Mouse (Mus musculus) heart, adult 2 months (tissue): ENCODE results near the gene Olfr945. TPM values are rescaled to one million over a fixed set of nuclear protein-coding genes. Genes with fewer than 3 reads are reported as not detected.

ENCODE experiments used
- DNase-seq, 2 experiments: peaks; one replicate each; pipeline ENCODE4 v3.0.0; 2021
- H3K27ac ChIP-seq: fragments of 200-600 bp; 2 replicates; pipeline ENCODE4 v1.8.1; 2022
- H3K27me3 ChIP-seq: fragments of 200-500 bp; 2 replicates; pipeline ENCODE4 v1.6.1; 2012; ENCODE audit warnings: mild to moderate bottlenecking, low read length, inconsistent platforms, mixed read lengths; ENCODE audit not compliant: control insufficient read depth, insufficient read depth
- H3K36me3 ChIP-seq: fragments of 200-500 bp; 2 replicates; pipeline ENCODE4 v1.6.1; 2012; ENCODE audit warnings: low read length, inconsistent platforms; ENCODE audit not compliant: control insufficient read depth, insufficient read depth
- H3K4me1 ChIP-seq: fragments of 200-500 bp; 2 replicates; pipeline ENCODE4 v1.6.1; 2011; ENCODE audit warnings: low read length; ENCODE audit not compliant: control insufficient read depth, insufficient read depth
- H3K4me3 ChIP-seq: fragments of 200-600 bp; 2 replicates; pipeline ENCODE4 v1.8.1; 2022
- H3K79me2 ChIP-seq: fragments of 200-500 bp; replicated peaks from 2 replicates; pipeline ENCODE4 v1.6.1; 2012; ENCODE audit warnings: mild to moderate bottlenecking, inconsistent platforms, low read length, moderate library complexity, mixed read lengths; ENCODE audit not compliant: control insufficient read depth, insufficient read depth
- H3K9ac ChIP-seq: fragments of 200-500 bp; 2 replicates; pipeline ENCODE4 v1.6.1; 2012; ENCODE audit warnings: low read depth, mild to moderate bottlenecking, control low read depth, inconsistent platforms, low read length, mixed read lengths
- CTCF ChIP-seq: fragments of 200-600 bp; IDR thresholded peaks from 2 replicates; pipeline ENCODE4 v1.8.1; 2022; ENCODE audit warnings: antibody characterized with exemption, mild to moderate bottlenecking, moderate library complexity
- EP300 ChIP-seq: fragments of 200-500 bp; IDR thresholded peaks from 2 replicates; pipeline ENCODE4 v1.6.1; 2011; ENCODE audit warnings: low read depth, low read length, control low read depth; ENCODE audit not compliant: insufficient read depth
- POLR2A ChIP-seq: fragments of 200-500 bp; IDR thresholded peaks from 2 replicates; pipeline ENCODE4 v1.6.1; 2011; ENCODE audit warnings: mild to moderate bottlenecking, low read depth, low read length, control low read depth; ENCODE audit not compliant: insufficient read depth
- WGBS: fragments of 180-500 bp; shearing (Covaris S2); methylation state at CpG from one replicate; pipeline ENCODE4 v1.1.7; 2018; 5-methylcytosine and 5-hydroxymethylcytosine counted together
- intact Hi-C: fragments of 180-260 bp; cut with DNase I; formaldehyde crosslinking; loops from one replicate; pipeline ENCODE4 v1.15.1; 2025
- long read RNA-seq: library from polyadenylated mRNA; stranded (forward); transcript quantifications from one replicate; pipeline ENCODE4 v2.0.0, GENCODE M21; 2021
- polyA plus RNA-seq: library from polyadenylated mRNA; depleted of rRNA; stranded (reverse); fragments of >200 nt; gene quantifications from 2 replicates; pipeline ENCODE4 v1.2.3, GENCODE M21; 2012; rRNA removed
- total RNA-seq, 2 experiments: library from RNA; stranded (reverse); gene quantifications; 2 replicates each; pipeline ENCODE4 v1.2.3; 2021

Olfr945 gene
- total RNA-seq (not detected), polyA plus RNA-seq (not detected in 2 replicates)
- long read RNA-seq = 0 reads

DNA sequence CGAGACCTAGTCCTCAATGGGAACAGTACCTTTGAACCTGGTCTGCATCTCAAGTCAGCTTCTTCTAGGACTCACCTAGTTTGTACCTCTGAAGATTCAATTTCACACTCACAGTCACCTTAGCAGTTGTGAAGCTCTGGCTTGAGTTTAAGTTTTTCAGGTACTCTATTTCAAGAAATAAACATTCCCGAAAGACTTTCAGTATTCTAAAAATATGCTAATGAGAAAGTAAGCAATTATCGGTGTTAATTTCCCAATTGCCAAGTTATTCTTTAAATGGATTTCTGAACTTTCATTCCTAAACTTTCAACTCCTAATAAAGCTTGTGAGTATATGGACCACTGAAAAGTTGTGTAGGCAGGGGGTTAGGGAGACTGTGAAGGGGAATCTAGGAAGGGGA lies at the start of gene Olfr945:
Olfr945 (minus strand) TSS at position 101 of the 400 bp plus-strand sequence.
- Histone ChIP-seq H3K79me2 (no peaks in the 10 kb centered on the region), H3K27me3 (no peaks in the 10 kb centered on the region), H3K36me3 (no peaks in the 10 kb centered on the region), H3K4me1 (no peaks in the 10 kb centered on the region), H3K4me3 (no peak within 1 kb of the TSS), H3K27ac (no peak within 1 kb of the TSS), H3K9ac (no peak within 1 kb of the TSS)
- DNase-seq = no peak
- intact Hi-C loops = no loop called here
- TF ChIP-seq CTCF = no peak
- no peak for TF ChIP-seq POLR2A
- no peak for TF ChIP-seq EP300
- WGBS = 73% methylated on average over 3 of the region's 3 CpGs

DNA sequence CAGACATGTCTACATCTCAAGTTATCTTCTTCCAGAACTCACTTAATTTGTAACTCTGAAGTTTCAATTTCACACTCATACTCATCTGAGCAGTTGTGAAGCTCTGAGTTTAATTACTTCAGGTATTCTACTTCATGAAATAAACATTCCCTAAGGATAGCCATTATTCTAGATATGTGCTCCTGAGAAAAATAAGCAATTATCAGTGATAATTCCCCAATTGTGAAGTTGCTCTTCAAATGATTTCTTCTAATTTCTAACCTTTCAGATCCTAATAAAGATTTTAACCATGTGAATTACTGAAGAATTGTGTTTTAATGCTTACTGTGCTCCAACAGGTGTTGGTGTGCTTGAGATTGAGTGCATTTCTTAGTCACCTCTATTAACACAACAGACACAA lies 49.3 kb upstream of the Olfr945 start, which contains the start of gene Olfr948:
Olfr948 (minus strand) TSS at position 101 of the 400 bp plus-strand sequence.
- intact Hi-C loops = no loop called here
- no peaks in the 10 kb centered on the region for H3K27me3 ChIP-seq
- TF ChIP-seq POLR2A (no peak), CTCF (no peak), EP300 (no peak)
- H3K36me3 ChIP-seq = no peaks in the 10 kb centered on the region
- H3K9ac ChIP-seq = no peak within 1 kb of the TSS
- H3K79me2 ChIP-seq = no peaks in the 10 kb centered on the region
- DNase-seq = no peak
- H3K27ac ChIP-seq = no peak within 1 kb of the TSS
- H3K4me1 ChIP-seq = no peaks in the 10 kb centered on the region
- H3K4me3 ChIP-seq = no peak within 1 kb of the TSS

DNA sequence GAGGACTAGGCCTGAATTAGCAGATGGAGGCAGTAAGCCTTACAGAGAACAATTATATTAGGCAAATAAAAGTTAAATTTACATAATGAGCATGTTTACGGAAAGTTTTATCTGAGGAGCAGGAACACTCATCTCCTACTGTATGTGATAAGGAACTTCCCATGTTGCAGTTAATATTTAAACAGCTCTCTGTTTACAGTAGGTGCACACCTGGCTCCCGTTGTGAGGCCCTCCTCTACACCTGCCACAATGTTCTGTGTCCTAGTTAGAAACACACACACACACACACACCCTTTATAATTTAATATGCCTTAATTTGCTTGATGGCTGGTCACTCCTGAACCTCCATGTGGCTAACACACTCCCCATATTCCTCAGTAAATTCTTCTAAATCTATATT lies 10.5 kb upstream of the Olfr945 start:
- intact Hi-C loops = no loop called here
- TF ChIP-seq EP300 (no peak), POLR2A (no peak), CTCF (no peak)
- no peaks in the 10 kb centered on the region for H3K27me3 ChIP-seq
- WGBS = 66% methylated on average over 2 of the region's 2 CpGs
- H3K4me1 ChIP-seq = no peaks in the 10 kb centered on the region
- no peaks in the 10 kb centered on the region for H3K36me3 ChIP-seq
- no peak for DNase-seq
- no peaks in the 10 kb centered on the region for H3K79me2 ChIP-seq
- no peak overlapping the region for H3K27ac ChIP-seq
- H3K4me3 ChIP-seq = no peak overlapping the region
- H3K9ac ChIP-seq = no peak overlapping the region

DNA sequence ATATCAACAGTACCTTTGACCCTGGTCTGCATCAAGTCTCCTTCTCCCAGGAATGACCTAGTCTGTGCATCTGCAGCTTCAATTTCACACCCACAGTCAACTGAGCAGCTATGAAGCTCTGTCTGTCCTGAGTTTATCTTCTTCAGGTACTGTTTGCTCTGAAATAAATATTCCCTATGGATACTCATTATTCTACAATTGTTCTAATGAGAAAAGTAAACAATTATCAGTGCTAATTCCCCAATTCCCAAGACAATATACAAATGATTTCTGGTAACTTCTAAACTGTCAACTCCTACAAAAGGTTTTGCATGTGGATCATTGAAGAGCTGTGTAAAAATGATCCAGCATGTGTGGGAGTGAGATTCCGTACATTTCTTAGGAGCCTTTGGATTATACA lies 26.7 kb downstream of the Olfr945 start, which contains the start of gene Olfr1537:
Olfr1537 (minus strand) TSS at position 101 of the 400 bp plus-strand sequence.
- Histone ChIP-seq H3K9ac (no peak within 1 kb of the TSS), H3K4me3 (no peak within 1 kb of the TSS), H3K27me3 (no peaks in the 10 kb centered on the region), H3K4me1 (no peaks in the 10 kb centered on the region), H3K36me3 (no peaks in the 10 kb centered on the region), H3K79me2 (no peaks in the 10 kb centered on the region), H3K27ac (no peak within 1 kb of the TSS)
- 64% methylated on average over 1 of the region's 1 CpGs for WGBS
- DNase-seq = no peak
- intact Hi-C loops = no loop called here
- TF ChIP-seq CTCF = no peak
- TF ChIP-seq EP300 = no peak
- no peak for TF ChIP-seq POLR2A

Other genes starting within 250 kb of the Olfr945 start
- gene Olfr937, start 211.9 kb downstream of the Olfr945 start, total RNA-seq = not detected
- not detected in 2 replicates for gene Olfr937, start 211.9 kb downstream of the Olfr945 start, polyA plus RNA-seq
- not detected for gene Olfr938, start 197.9 kb downstream of the Olfr945 start, total RNA-seq
- gene Olfr938, start 197.9 kb downstream of the Olfr945 start, polyA plus RNA-seq = not detected in 2 replicates
- not detected for gene Olfr27, start 148.7 kb downstream of the Olfr945 start, total RNA-seq
- not detected in 2 replicates for gene Olfr27, start 148.7 kb downstream of the Olfr945 start, polyA plus RNA-seq
- not detected for gene Olfr943, start 110.5 kb downstream of the Olfr945 start, total RNA-seq
- not detected in 2 replicates for gene Olfr943, start 110.5 kb downstream of the Olfr945 start, polyA plus RNA-seq
- gene Olfr944, start 74.9 kb downstream of the Olfr945 start, total RNA-seq = not detected
- gene Olfr944, start 74.9 kb downstream of the Olfr945 start, polyA plus RNA-seq = not detected in 2 replicates
- not detected for gene Olfr1537, start 26.8 kb downstream of the Olfr945 start, total RNA-seq
- not detected in 2 replicates for gene Olfr1537, start 26.8 kb downstream of the Olfr945 start, polyA plus RNA-seq
- not detected for gene Olfr948, start 49.2 kb upstream of the Olfr945 start, total RNA-seq
- gene Olfr948, start 49.2 kb upstream of the Olfr945 start, polyA plus RNA-seq = not detected in 2 replicates
- not detected for gene Olfr951, start 110.6 kb upstream of the Olfr945 start, total RNA-seq
- gene Olfr951, start 110.6 kb upstream of the Olfr945 start, polyA plus RNA-seq = not detected in 2 replicates
- gene Olfr952, start 150.3 kb upstream of the Olfr945 start, total RNA-seq = not detected
- not detected in 2 replicates for gene Olfr952, start 150.3 kb upstream of the Olfr945 start, polyA plus RNA-seq
- not detected for gene Olfr954, start 179.9 kb upstream of the Olfr945 start, total RNA-seq
- gene Olfr954, start 179.9 kb upstream of the Olfr945 start, polyA plus RNA-seq = not detected in 2 replicates
- not detected for gene Olfr955, start 195.1 kb upstream of the Olfr945 start, total RNA-seq
- not detected in 2 replicates for gene Olfr955, start 195.1 kb upstream of the Olfr945 start, polyA plus RNA-seq
- not detected for gene Olfr44, start 217.2 kb upstream of the Olfr945 start, total RNA-seq
- gene Olfr44, start 217.2 kb upstream of the Olfr945 start, polyA plus RNA-seq = not detected in 2 replicates
- not detected for gene Olfr957, start 239.0 kb upstream of the Olfr945 start, total RNA-seq
- not detected in 2 replicates for gene Olfr957, start 239.0 kb upstream of the Olfr945 start, polyA plus RNA-seq